ENCODE assay signal across 16 mouse cellular contexts in the genomic region with DNA sequence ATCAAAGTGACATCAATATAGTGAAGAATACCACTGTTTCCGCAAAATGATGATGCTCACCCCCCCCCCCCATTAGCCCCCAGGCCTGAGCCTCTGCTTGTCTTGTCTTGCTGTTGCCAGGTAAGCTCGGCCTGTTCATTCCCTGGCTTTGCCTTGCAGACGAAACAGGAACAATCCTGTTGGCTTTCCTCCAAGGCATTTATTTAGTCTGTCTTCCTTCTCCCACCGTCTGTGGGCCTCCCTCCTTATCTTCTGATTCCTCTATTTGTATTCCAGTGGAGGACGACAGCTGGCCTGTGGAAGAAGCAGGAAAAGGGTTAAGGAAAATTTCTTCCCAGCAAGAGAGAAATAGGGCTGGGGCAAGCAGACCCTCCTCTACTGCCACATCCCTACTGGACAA.
DNase-seq lines count a peak whose midpoint lies in the region; ATAC-seq and TF ChIP-seq lines count a peak whose summit lies in the region.
"Had no signal": no experiment of that assay in that cellular context is flagged by ENCODE, and none has a peak within 500 bp of the region (broad histone marks: within the 10 kb centered on the region; RNA-seq: fewer than 3 reads in every experiment).

No protein-coding gene starts in this region.

- H3K9ac ChIP-seq in hindbrain, embryonic 16.5 days (ENCODE audit: low read depth, low read length), result no peak overlapping the region
- H3K9ac ChIP-seq in midbrain, embryonic 13.5 days (replicated peaks), result no peak overlapping the region
- no peak overlapping the region for H3K9ac ChIP-seq in intestine, embryonic 14.5 days (ENCODE audit: low read length)
- no peak overlapping the region for H3K9ac ChIP-seq in stomach, postnatal 0 days (ENCODE audit: low read length)
- H3K9ac ChIP-seq: hindbrain, embryonic 12.5 days; midbrain, embryonic 12.5 days had no signal

- no peaks in the 10 kb centered on the region for H3K27me3 ChIP-seq in hindbrain, embryonic 10.5 days (ENCODE audit: insufficient read depth, poor library complexity, severe bottlenecking)
- H3K27me3 ChIP-seq in hindbrain, embryonic 16.5 days (replicated peaks; ENCODE audit: control insufficient read depth, insufficient read depth, low read length), result no peaks in the 10 kb centered on the region
- peaks cover 3% of the 10 kb centered on the region; the same call in 1 of the 2 replicates for H3K27me3 ChIP-seq in midbrain, embryonic 10.5 days (ENCODE audit: low read depth, poor library complexity, severe bottlenecking)
- H3K27me3 ChIP-seq in midbrain, embryonic 13.5 days, result peaks cover 4% of the 10 kb centered on the region; the same call in 1 of the 2 replicates
- no peaks in the 10 kb centered on the region for H3K27me3 ChIP-seq in intestine, embryonic 14.5 days (replicated peaks; ENCODE audit: control insufficient read depth, insufficient read depth, low read length)
- no peaks in the 10 kb centered on the region for H3K27me3 ChIP-seq in stomach, postnatal 0 days (ENCODE audit: control insufficient read depth, insufficient read depth, low read length)
- H3K27me3 ChIP-seq: hindbrain, embryonic 12.5 days; midbrain, embryonic 12.5 days had no signal

- peaks cover 38% of the 10 kb centered on the region for H3K4me1 ChIP-seq in hindbrain, embryonic 10.5 days (replicated peaks)
- no peaks in the 10 kb centered on the region for H3K4me1 ChIP-seq in hindbrain, embryonic 16.5 days (ENCODE audit: control insufficient read depth, insufficient read depth, low read depth, low read length)
- H3K4me1 ChIP-seq in midbrain, embryonic 10.5 days, result peaks cover 47% of the 10 kb centered on the region
- peaks cover 8% of the 10 kb centered on the region; the same call in 1 of the 2 replicates for H3K4me1 ChIP-seq in midbrain, embryonic 13.5 days (replicated peaks)
- peaks cover 21% of the 10 kb centered on the region for H3K4me1 ChIP-seq in intestine, embryonic 14.5 days (replicated peaks; ENCODE audit: control insufficient read depth, insufficient read depth, low read length)
- H3K4me1 ChIP-seq in stomach, postnatal 0 days (replicated peaks; ENCODE audit: control insufficient read depth, insufficient read depth), result peaks cover 5% of the 10 kb centered on the region; the same call in 1 of the 2 replicates

- peak overlapping the region; percentile 45; the same call in 1 of the 2 replicates for H3K27ac ChIP-seq in hindbrain, embryonic 10.5 days
- no peak overlapping the region for H3K27ac ChIP-seq in hindbrain, embryonic 16.5 days (ENCODE audit: low read depth, low read length)
- peak overlapping the region; percentile 30; the same call in 1 of the 2 replicates for H3K27ac ChIP-seq in midbrain, embryonic 10.5 days (replicated peaks)
- H3K27ac ChIP-seq in midbrain, embryonic 13.5 days, result no peak overlapping the region
- peak overlapping the region; percentile 2 for H3K27ac ChIP-seq in intestine, embryonic 14.5 days (ENCODE audit: low read depth)
- peak overlapping the region; percentile 74 for H3K27ac ChIP-seq in stomach, postnatal 0 days (replicated peaks)
- H3K27ac ChIP-seq: hindbrain, embryonic 12.5 days; midbrain, embryonic 12.5 days had no signal

- no peak for DNase-seq in hindbrain, embryonic 10.5 days (ENCODE audit: low spot score)
- DNase-seq in midbrain, embryonic 10.5 days (ENCODE audit: low spot score), result no peak
- DNase-seq in intestine, embryonic 14.5 days (ENCODE audit: low spot score), result no peak
- peak; percentile 29 for DNase-seq in stomach, postnatal 0 days (ENCODE audit: low spot score)
- DNase-seq in right cerebral cortex, postnatal 10 days (ENCODE audit: low spot score in 2 of 2), result no peak
- DNase-seq: cerebellum, postnatal 10 days; embryo, embryonic 11 days; gastrocnemius, postnatal 14 days; kidney, adult 8-10 months; liver; lung, postnatal 36 days; thymus, postnatal 14 days had no signal

- no peaks in the 10 kb centered on the region for H3K9me3 ChIP-seq in hindbrain, embryonic 10.5 days
- H3K9me3 ChIP-seq in hindbrain, embryonic 16.5 days (ENCODE audit: control insufficient read depth, low read length), result no peaks in the 10 kb centered on the region
- no peaks in the 10 kb centered on the region for H3K9me3 ChIP-seq in midbrain, embryonic 10.5 days (replicated peaks)
- no peaks in the 10 kb centered on the region for H3K9me3 ChIP-seq in midbrain, embryonic 13.5 days
- no peaks in the 10 kb centered on the region for H3K9me3 ChIP-seq in intestine, embryonic 14.5 days (ENCODE audit: control insufficient read depth, low read length)
- H3K9me3 ChIP-seq in stomach, postnatal 0 days (ENCODE audit: control insufficient read depth, low read length), result no peaks in the 10 kb centered on the region
- H3K9me3 ChIP-seq: hindbrain, embryonic 12.5 days; midbrain, embryonic 12.5 days had no signal

- H3K4me2 ChIP-seq in hindbrain, embryonic 16.5 days (ENCODE audit: low read length), result no peak overlapping the region
- H3K4me2 ChIP-seq in midbrain, embryonic 13.5 days (replicated peaks), result no peak overlapping the region
- no peak overlapping the region for H3K4me2 ChIP-seq in intestine, embryonic 14.5 days (ENCODE audit: low read length)
- no peak overlapping the region for H3K4me2 ChIP-seq in stomach, postnatal 0 days (replicated peaks; ENCODE audit: low read depth)
- H3K4me2 ChIP-seq: hindbrain, embryonic 12.5 days; midbrain, embryonic 12.5 days had no signal

- peak; percentile 17 for TF ChIP-seq CTCF in stomach, postnatal 0 days (IDR thresholded peaks at IDR 0.05; ENCODE audit: low read depth)

- H3K36me3 ChIP-seq in hindbrain, embryonic 10.5 days, result no peaks in the 10 kb centered on the region
- H3K36me3 ChIP-seq in hindbrain, embryonic 16.5 days (ENCODE audit: control insufficient read depth, insufficient read depth, low read length), result no peaks in the 10 kb centered on the region
- H3K36me3 ChIP-seq in midbrain, embryonic 10.5 days, result no peaks in the 10 kb centered on the region
- H3K36me3 ChIP-seq in midbrain, embryonic 13.5 days, result no peaks in the 10 kb centered on the region
- H3K36me3 ChIP-seq in intestine, embryonic 14.5 days (ENCODE audit: control insufficient read depth, insufficient read depth, low read length), result no peaks in the 10 kb centered on the region
- no peaks in the 10 kb centered on the region for H3K36me3 ChIP-seq in stomach, postnatal 0 days (ENCODE audit: control insufficient read depth, insufficient read depth, low read length)
- H3K36me3 ChIP-seq: hindbrain, embryonic 12.5 days; midbrain, embryonic 12.5 days had no signal

- no peak for ATAC-seq in hindbrain, embryonic 16.5 days
- ATAC-seq in midbrain, embryonic 13.5 days, result no peak
- ATAC-seq in intestine, embryonic 14.5 days (replicated peaks; ENCODE audit: low FRiP score, low TSS enrichment, low read depth), result peak; percentile 66
- ATAC-seq in stomach, postnatal 0 days (ENCODE audit: low FRiP score, low TSS enrichment), result no peak

- no peak for TF ChIP-seq EP300 in stomach, postnatal 0 days (optimal IDR thresholded peaks at IDR 0.05)

- H3K4me3 ChIP-seq in hindbrain, embryonic 10.5 days, result no peak overlapping the region
- H3K4me3 ChIP-seq in hindbrain, embryonic 16.5 days (ENCODE audit: low read length), result no peak overlapping the region
- no peak overlapping the region for H3K4me3 ChIP-seq in midbrain, embryonic 10.5 days
- no peak overlapping the region for H3K4me3 ChIP-seq in midbrain, embryonic 13.5 days (replicated peaks)
- no peak overlapping the region for H3K4me3 ChIP-seq in intestine, embryonic 14.5 days (ENCODE audit: low read depth, low read length)
- H3K4me3 ChIP-seq in stomach, postnatal 0 days (ENCODE audit: low read depth, low read length), result no peak overlapping the region
- H3K4me3 ChIP-seq: hindbrain, embryonic 12.5 days; midbrain, embryonic 12.5 days had no signal

- WGBS in hindbrain, embryonic 10.5 days, result 47% methylated on average over 5 of the region's 5 CpGs
- WGBS in hindbrain, embryonic 16.5 days, result 21% methylated on average over 5 of the region's 5 CpGs
- 66% methylated on average over 5 of the region's 5 CpGs for WGBS in midbrain, embryonic 10.5 days
- WGBS in midbrain, embryonic 13.5 days, result 44% methylated on average over 5 of the region's 5 CpGs
- 11% methylated on average over 5 of the region's 5 CpGs for WGBS in intestine, embryonic 14.5 days
- 12% methylated on average over 5 of the region's 5 CpGs for WGBS in stomach, postnatal 0 days

Comparison
In these comparisons a context has a peak if more than half of its experiments do, and no peak if none do; other contexts are left out.
1. H3K27ac ChIP-seq: peak in hindbrain, embryonic 10.5 days (single experiment), midbrain, embryonic 10.5 days (single experiment), intestine, embryonic 14.5 days (single experiment) and stomach, postnatal 0 days (single experiment); none in hindbrain, embryonic 16.5 days (single experiment) and midbrain, embryonic 13.5 days (single experiment).